In the genomic region with DNA sequence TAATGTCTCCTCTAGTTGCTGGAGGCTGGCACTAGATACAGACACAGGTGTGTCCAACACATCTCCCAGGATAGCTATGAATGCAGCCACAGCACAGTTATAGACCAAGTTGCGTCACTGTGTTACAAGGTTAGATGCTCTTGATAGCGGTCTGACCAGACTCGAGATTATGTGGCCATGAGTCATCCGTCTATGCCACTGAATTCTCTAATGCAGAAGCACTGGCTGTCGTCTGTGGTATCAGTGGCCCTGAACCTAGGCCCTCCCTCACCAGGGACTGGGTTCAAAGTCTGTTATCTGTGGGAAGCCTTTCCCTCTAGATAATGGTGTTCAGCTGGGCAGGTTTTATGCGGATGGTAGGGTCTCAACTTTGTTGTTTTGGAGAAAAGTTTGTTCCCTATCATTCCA, we compare ENCODE assay signal across 13 mouse cellular contexts. TPM values are rescaled to one million over a fixed set of nuclear protein-coding genes. Genes with fewer than 3 reads are reported as not detected.
DNase-seq lines count a peak whose midpoint lies in the region; ATAC-seq and TF ChIP-seq lines count a peak whose summit lies in the region.
"Had no signal": no experiment of that assay in that cellular context is flagged by ENCODE, and none has a peak within 500 bp of the region (broad histone marks: within the 10 kb centered on the region; RNA-seq: fewer than 3 reads in every experiment).

No protein-coding gene starts in this region.

- no peak for TF ChIP-seq CTCF in intestine, postnatal 0 days (IDR thresholded peaks at IDR 0.05; ENCODE audit: low read depth)
- no peak for TF ChIP-seq CTCF in left cerebral cortex, adult 2 months (IDR thresholded peaks at IDR 0.05)

- no peaks in the 10 kb centered on the region; the same call in 1 of the 2 replicates for H3K9me3 ChIP-seq in kidney, embryonic 15.5 days (replicated peaks)
- no peaks in the 10 kb centered on the region for H3K9me3 ChIP-seq in intestine, postnatal 0 days (ENCODE audit: control insufficient read depth)
- H3K9me3 ChIP-seq: hindbrain, embryonic 15.5 days; limb, embryonic 13.5 days had no signal

- H3K27me3 ChIP-seq in kidney, embryonic 15.5 days: no peaks in the 10 kb centered on the region
- H3K27me3 ChIP-seq in intestine, postnatal 0 days (replicated peaks; ENCODE audit: control insufficient read depth, insufficient read depth, low read length): no peaks in the 10 kb centered on the region
- H3K27me3 ChIP-seq: hindbrain, embryonic 15.5 days; limb, embryonic 13.5 days had no signal

- 73% methylated on average over 6 of the region's 6 CpGs for WGBS in kidney, embryonic 15.5 days
- 45% methylated on average over 6 of the region's 6 CpGs for WGBS in intestine, postnatal 0 days

- no peak for ATAC-seq in kidney, embryonic 15.5 days (replicated peaks; ENCODE audit: low FRiP score)
- peak; percentile 63 for ATAC-seq in intestine, postnatal 0 days
- peak; percentile 51; the same call in 1 of the 2 replicates for ATAC-seq in monocyte, adult 5-6 weeks (replicated peaks; ENCODE audit: insufficient number of reproducible peaks, low FRiP score, low TSS enrichment, poor library complexity, severe bottlenecking)
- no peak for ATAC-seq in erythroid progenitor cell, adult 5-6 weeks (replicated peaks; ENCODE audit: low FRiP score, poor library complexity, severe bottlenecking)

- intact Hi-C loops in left cerebral cortex, adult 2 months (cut with DNase I): no loop called here

- DNase-seq in kidney, adult 11 months: no peak
- peak; percentile 74 for DNase-seq in adrenal gland, adult 8-10 months
- DNase-seq in left cerebral cortex, adult 2 months (ENCODE audit: extremely low spot score in 1 of 2, low spot score in 2 of 2): no peak
- DNase-seq in cerebellum, postnatal 14 days: no peak
- DNase-seq: cerebellum, postnatal 25 days had no signal

- H3K9ac ChIP-seq in kidney, embryonic 15.5 days: no peak overlapping the region
- H3K9ac ChIP-seq in intestine, postnatal 0 days (ENCODE audit: low read depth, low read length): no peak overlapping the region
- H3K9ac ChIP-seq: hindbrain, embryonic 15.5 days; limb, embryonic 13.5 days had no signal

- peak overlapping the region; percentile 48 for H3K27ac ChIP-seq in kidney, embryonic 15.5 days
- H3K27ac ChIP-seq in intestine, postnatal 0 days (ENCODE audit: low read depth, low read length): no peak overlapping the region
- no peak overlapping the region for H3K27ac ChIP-seq in left cerebral cortex, adult 2 months
- H3K27ac ChIP-seq: hindbrain, embryonic 15.5 days; limb, embryonic 13.5 days had no signal

- H3K4me1 ChIP-seq in kidney, embryonic 15.5 days: peaks cover 15% of the 10 kb centered on the region
- H3K4me1 ChIP-seq in intestine, postnatal 0 days (replicated peaks; ENCODE audit: control insufficient read depth, insufficient read depth, low read length): no peaks in the 10 kb centered on the region; the same call in 1 of the 2 replicates
- H3K4me1 ChIP-seq: hindbrain, embryonic 15.5 days; limb, embryonic 13.5 days had no signal

- H3K4me3 ChIP-seq in kidney, embryonic 15.5 days (replicated peaks): no peak overlapping the region
- H3K4me3 ChIP-seq in intestine, postnatal 0 days (ENCODE audit: low read depth, low read length): no peak overlapping the region
- no peak overlapping the region for H3K4me3 ChIP-seq in left cerebral cortex, adult 2 months
- H3K4me3 ChIP-seq: hindbrain, embryonic 15.5 days; limb, embryonic 13.5 days; megakaryocyte, embryonic 14.5 days had no signal

- no peak overlapping the region for H3K4me2 ChIP-seq in kidney, embryonic 15.5 days
- no peak overlapping the region for H3K4me2 ChIP-seq in intestine, postnatal 0 days (replicated peaks; ENCODE audit: low read depth)
- H3K4me2 ChIP-seq: hindbrain, embryonic 15.5 days; limb, embryonic 13.5 days had no signal

- peaks cover 9% of the 10 kb centered on the region for H3K36me3 ChIP-seq in kidney, embryonic 15.5 days
- peaks cover 3% of the 10 kb centered on the region; the same call in 1 of the 2 replicates for H3K36me3 ChIP-seq in intestine, postnatal 0 days (ENCODE audit: control insufficient read depth, insufficient read depth)

RNA-seq across cellular contexts. Expression of a gene that starts 4.4 kb away (rescaled TPM):
- 6.3 and 6.5 TPM in 2 replicates for polyA plus RNA-seq in kidney, embryonic 15.5 days (2015; fragmentation: Nextera tagmentation; extraction: Ambion mirVana)
- total RNA-seq in adrenal gland, adult 8-10 months (2022): not detected
- 8.0 and 8.9 TPM in 2 replicates for polyA plus RNA-seq in intestine, postnatal 0 days (2015; fragmentation: Nextera tagmentation; extraction: Ambion mirVana)
- total RNA-seq in monocyte, adult 5-6 weeks (2017): 0.29 TPM in 1 of 3 replicates, not detected in the others
- total RNA-seq in left cerebral cortex, adult 2 months (2021): not detected
- not detected in 2 replicates for total RNA-seq in erythroid progenitor cell, adult 5-6 weeks (2015; ENCODE audit: low replicate concordance)
- total RNA-seq in erythroid progenitor cell, adult 5-6 weeks (2017; ENCODE audit: low replicate concordance): not detected in 2 replicates
- total RNA-seq: layer of hippocampus, postnatal 14 days had no signal

RNA-seq across cellular contexts. Expression of a gene that starts 28.8 kb away (rescaled TPM):
- polyA plus RNA-seq in kidney, embryonic 15.5 days (2015; fragmentation: Nextera tagmentation; extraction: Ambion mirVana): 21.1 and 21.3 TPM in 2 replicates
- total RNA-seq in adrenal gland, adult 8-10 months (2022): 10 to 100 TPM; 22.0 to 41.0 (median 29.6) TPM
- polyA plus RNA-seq in intestine, postnatal 0 days (2015; fragmentation: Nextera tagmentation; extraction: Ambion mirVana): 5.6 and 6.0 TPM in 2 replicates
- total RNA-seq in monocyte, adult 5-6 weeks (2017): 18.3 to 53.4 TPM (median 21.9 TPM) in 3 replicates
- 10 to 100 TPM; 50.4 to 54.7 TPM for total RNA-seq in left cerebral cortex, adult 2 months (2021)
- 42.5 and 48.2 TPM in 2 replicates for total RNA-seq in erythroid progenitor cell, adult 5-6 weeks (2015; ENCODE audit: low replicate concordance)
- 50.1 and 64.4 TPM in 2 replicates for total RNA-seq in erythroid progenitor cell, adult 5-6 weeks (2017; ENCODE audit: low replicate concordance)

RNA-seq across cellular contexts. Expression of a gene that starts 45.3 kb away (rescaled TPM):
- polyA plus RNA-seq in kidney, embryonic 15.5 days (2015; fragmentation: Nextera tagmentation; extraction: Ambion mirVana): 105 and 110 TPM in 2 replicates
- total RNA-seq in adrenal gland, adult 8-10 months (2022): 100 to 1,000 TPM; 151 to 221 (median 194) TPM
- polyA plus RNA-seq in intestine, postnatal 0 days (2015; fragmentation: Nextera tagmentation; extraction: Ambion mirVana): 33.9 and 35.3 TPM in 2 replicates
- total RNA-seq in monocyte, adult 5-6 weeks (2017): 29.8 to 50.5 TPM (median 41.3 TPM) in 3 replicates
- 10 to 100 TPM; 70.7 to 74.7 TPM for total RNA-seq in left cerebral cortex, adult 2 months (2021)
- total RNA-seq in erythroid progenitor cell, adult 5-6 weeks (2015; ENCODE audit: low replicate concordance): 16.8 and 17.7 TPM in 2 replicates
- total RNA-seq in erythroid progenitor cell, adult 5-6 weeks (2017; ENCODE audit: low replicate concordance): 17.7 and 24.6 TPM in 2 replicates

RNA-seq across cellular contexts. Expression of a gene that starts 55.9 kb away (rescaled TPM):
- 2.3 and 2.5 TPM in 2 replicates for polyA plus RNA-seq in kidney, embryonic 15.5 days (2015; fragmentation: Nextera tagmentation; extraction: Ambion mirVana)
- total RNA-seq in adrenal gland, adult 8-10 months (2022): 1 to 10 TPM; 3.0 to 6.3 (median 3.8) TPM
- 0.46 and 0.50 TPM in 2 replicates for polyA plus RNA-seq in intestine, postnatal 0 days (2015; fragmentation: Nextera tagmentation; extraction: Ambion mirVana)
- 9.6 to 50.1 TPM (median 14.0 TPM) in 3 replicates for total RNA-seq in monocyte, adult 5-6 weeks (2017)
- total RNA-seq in left cerebral cortex, adult 2 months (2021): 1 to 10 TPM; 2.5 to 2.8 TPM
- total RNA-seq in erythroid progenitor cell, adult 5-6 weeks (2015; ENCODE audit: low replicate concordance): 0.84 and 1.1 TPM in 2 replicates
- total RNA-seq in erythroid progenitor cell, adult 5-6 weeks (2017; ENCODE audit: low replicate concordance): 0.45 and 1.9 TPM in 2 replicates

Comparison
In these comparisons a context has a peak if more than half of its experiments do, and no peak if none do; other contexts are left out.
1. ATAC-seq: peak in intestine, postnatal 0 days (single experiment) and monocyte, adult 5-6 weeks (single experiment); none in kidney, embryonic 15.5 days (single experiment) and erythroid progenitor cell, adult 5-6 weeks (single experiment).